Mouse (Mus musculus) thymus, adult 2 months (tissue): ENCODE measurements around the gene Spindoc. TPM values are rescaled to one million over a fixed set of nuclear protein-coding genes. Genes with fewer than 3 reads are reported as not detected.

Source experiments
- DNase-seq: peaks from one replicate; pipeline ENCODE4 v3.0.0; 2021
- H3K27ac ChIP-seq: fragments of 200-500 bp; 2 replicates; pipeline ENCODE4 v1.5.1; 2012; ENCODE audit warnings: low read length, control low read depth; ENCODE audit not compliant: control insufficient read depth, insufficient read depth
- H3K27me3 ChIP-seq: fragments of 200-500 bp; 2 replicates; pipeline ENCODE4 v1.6.1; 2012; ENCODE audit warnings: mild to moderate bottlenecking, low read length, moderate library complexity, mixed read lengths; ENCODE audit not compliant: control insufficient read depth, insufficient read depth
- H3K36me3 ChIP-seq: fragments of 200-500 bp; 2 replicates; pipeline ENCODE4 v1.6.1; 2012; ENCODE audit warnings: mild to moderate bottlenecking, low read length, moderate library complexity; ENCODE audit not compliant: control insufficient read depth, insufficient read depth
- H3K4me1 ChIP-seq: fragments of 200-500 bp; replicated peaks from 2 replicates; pipeline ENCODE4 v1.6.1; 2012; ENCODE audit warnings: low read length; ENCODE audit not compliant: control insufficient read depth, insufficient read depth
- H3K4me3 ChIP-seq: fragments of 200-500 bp; 2 replicates; pipeline ENCODE4 v1.5.1; 2012; ENCODE audit warnings: mild to moderate bottlenecking, low read length, control low read depth, moderate library complexity; ENCODE audit not compliant: control insufficient read depth, insufficient read depth
- CTCF ChIP-seq: fragments of 200-500 bp; IDR thresholded peaks from 2 replicates; pipeline ENCODE4 v1.5.1; 2012; ENCODE audit warnings: mild to moderate bottlenecking, control low read depth, low read length, moderate library complexity, borderline replicate concordance; ENCODE audit not compliant: control insufficient read depth, poor library complexity, insufficient read depth; ENCODE audit errors: extremely low read depth
- POLR2A ChIP-seq: fragments of 200-500 bp; IDR thresholded peaks from 2 replicates; pipeline ENCODE4 v1.6.1; 2012; ENCODE audit warnings: mild to moderate bottlenecking, low read length, control low read depth, moderate library complexity; ENCODE audit not compliant: control insufficient read depth, poor library complexity, insufficient read depth; ENCODE audit errors: extremely low read depth
- WGBS: fragments of 180-500 bp; shearing (Covaris S2); methylation state at CpG from one replicate; pipeline ENCODE4 v1.1.7; 2018; 5-methylcytosine and 5-hydroxymethylcytosine counted together
- polyA plus RNA-seq: library from polyadenylated mRNA; depleted of rRNA; stranded (reverse); fragments of >200 nt; gene quantifications from 2 replicates; pipeline ENCODE4 v1.2.3, GENCODE M21; 2012

The Spindoc gene
- polyA plus RNA-seq, 1 experiment = 48.9 TPM

- TF ChIP-seq POLR2A (no peak), CTCF (no peak)
- no peak for DNase-seq
- 75% methylated on average over 4 of the region's 4 CpGs for WGBS
- Histone ChIP-seq H3K4me3 (no peak overlapping the region), H3K27ac (no peak overlapping the region), H3K4me1 (peaks cover 28% of the 10 kb centered on the region), H3K27me3 (no peaks in the 10 kb centered on the region), H3K36me3 (no peaks in the 10 kb centered on the region)
Observed at GRCm38 (mm10) chr19:7315587-7315984, 67.2 kb downstream of the Spindoc start.

- TF ChIP-seq CTCF (no peak), POLR2A (no peak)
- Histone ChIP-seq H3K27ac (no peak overlapping the region), H3K36me3 (no peaks in the 10 kb centered on the region), H3K4me1 (peaks cover 29% of the 10 kb centered on the region), H3K27me3 (no peaks in the 10 kb centered on the region), H3K4me3 (no peak overlapping the region)
- no peak for DNase-seq
- WGBS = 22% methylated on average over 8 of the region's 8 CpGs
Observed at GRCm38 (mm10) chr19:7314976-7315586, 67.7 kb downstream of the Spindoc start.

DNA sequence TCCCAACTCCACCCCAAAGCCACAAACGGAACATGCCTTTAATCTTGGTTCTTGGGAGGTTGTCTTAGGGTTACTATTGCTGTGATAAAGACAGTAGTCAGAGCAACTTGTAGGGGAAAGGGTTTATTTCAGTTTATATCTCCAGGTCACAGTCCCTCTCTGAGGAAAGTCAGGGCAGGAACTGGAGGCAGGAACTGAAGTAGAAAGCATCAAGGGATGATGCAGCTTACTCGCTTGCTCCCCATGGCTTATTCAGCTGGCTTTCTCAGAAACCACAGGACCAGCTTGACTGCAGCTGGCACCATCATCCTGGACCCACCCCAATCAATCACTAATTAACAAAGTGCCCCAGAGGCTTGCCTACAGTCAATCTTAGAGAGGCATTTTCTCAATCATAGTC is 69.1 kb downstream of the Spindoc start:
- no peaks in the 10 kb centered on the region for H3K27me3 ChIP-seq

DNA sequence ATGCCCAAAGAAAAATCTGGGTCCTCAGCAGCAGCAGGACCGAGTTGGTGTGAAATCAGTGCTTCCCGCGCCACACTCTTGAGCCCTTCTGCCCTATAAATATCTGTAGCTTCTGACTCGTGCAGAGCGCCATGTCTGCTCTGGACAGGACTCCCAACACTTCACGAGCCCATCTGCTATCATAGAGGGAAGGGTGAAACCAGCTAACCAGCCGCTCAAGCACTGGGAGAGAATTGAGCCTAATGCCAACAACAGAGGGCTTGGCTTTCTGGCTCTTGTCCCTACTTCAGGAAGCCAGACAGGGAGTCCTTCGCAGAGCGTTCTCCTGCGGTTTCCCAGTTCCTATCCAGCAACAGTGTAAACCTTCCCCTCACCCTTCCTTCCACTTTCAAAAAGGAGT is 71.5 kb downstream of the Spindoc start:
- Histone ChIP-seq H3K36me3 (no peaks in the 10 kb centered on the region), H3K27me3 (no peaks in the 10 kb centered on the region), H3K4me1 (peaks cover 38% of the 10 kb centered on the region), H3K4me3 (no peak overlapping the region), H3K27ac (peak overlapping the region; percentile 40; the same call in 1 of the 2 replicates)
- DNase-seq = no peak
- no peak for TF ChIP-seq POLR2A
- TF ChIP-seq CTCF = no peak
- 70% methylated on average over 10 of the region's 10 CpGs for WGBS

More for the DNA sequence above, 69.1 kb downstream of the Spindoc start:
- DNase-seq = no peak
- H3K4me3 ChIP-seq = no peak overlapping the region
- no peak overlapping the region for H3K27ac ChIP-seq
- peaks cover 29% of the 10 kb centered on the region for H3K4me1 ChIP-seq
- H3K36me3 ChIP-seq = no peaks in the 10 kb centered on the region
- TF ChIP-seq POLR2A = no peak
- TF ChIP-seq CTCF = no peak
- 69% methylated on average over 2 of the region's 2 CpGs for whole genome bisulfite sequencing

- peaks cover 36% of the 10 kb centered on the region for H3K4me1 ChIP-seq
Observed at GRCm38 (mm10) chr19:7310704-7311103, 72.1 kb downstream of the Spindoc start.

GRCm38 (mm10) chr19:7309738-7310330 is 73.0 kb downstream of the Spindoc start:
- TF ChIP-seq POLR2A (no peak), CTCF (no peak)
- Histone ChIP-seq H3K27ac (no peak overlapping the region), H3K4me3 (no peak overlapping the region), H3K4me1 (peaks cover 29% of the 10 kb centered on the region), H3K36me3 (no peaks in the 10 kb centered on the region), H3K27me3 (no peaks in the 10 kb centered on the region)
- 92% methylated on average over 2 of the region's 2 CpGs for WGBS
- no peak for DNase-seq

More at GRCm38 (mm10) chr19:7310704-7311103, 72.1 kb downstream of the Spindoc start:
- no peaks in the 10 kb centered on the region for H3K36me3 ChIP-seq
- 79% methylated on average over 5 of the region's 5 CpGs for WGBS
- H3K27me3 ChIP-seq = no peaks in the 10 kb centered on the region
- TF ChIP-seq POLR2A (no peak), CTCF (no peak)
- no peak overlapping the region for H3K27ac ChIP-seq
- H3K4me3 ChIP-seq = no peak overlapping the region
- no peak for DNase-seq

GRCm38 (mm10) chr19:7307995-7308770 is 74.6 kb downstream of the Spindoc start:
- DNase-seq = no peak
- no peaks in the 10 kb centered on the region for H3K36me3 ChIP-seq
- no peak overlapping the region for H3K27ac ChIP-seq
- no peak overlapping the region for H3K4me3 ChIP-seq
- WGBS = 49% methylated on average over 8 of the region's 8 CpGs
- H3K27me3 ChIP-seq = no peaks in the 10 kb centered on the region
- H3K4me1 ChIP-seq = peaks cover 23% of the 10 kb centered on the region
- no peak for TF ChIP-seq CTCF
- no peak for TF ChIP-seq POLR2A
